Mouse (Mus musculus): Measurements from ENCODE around the gene Gramd1c. TPM values are rescaled to one million over a fixed set of nuclear protein-coding genes. Genes with fewer than 3 reads are reported as not detected.

Gramd1c gene
- polyA plus RNA-seq, 1 experiment from 2014 or later, result 7.8 TPM

DNA sequence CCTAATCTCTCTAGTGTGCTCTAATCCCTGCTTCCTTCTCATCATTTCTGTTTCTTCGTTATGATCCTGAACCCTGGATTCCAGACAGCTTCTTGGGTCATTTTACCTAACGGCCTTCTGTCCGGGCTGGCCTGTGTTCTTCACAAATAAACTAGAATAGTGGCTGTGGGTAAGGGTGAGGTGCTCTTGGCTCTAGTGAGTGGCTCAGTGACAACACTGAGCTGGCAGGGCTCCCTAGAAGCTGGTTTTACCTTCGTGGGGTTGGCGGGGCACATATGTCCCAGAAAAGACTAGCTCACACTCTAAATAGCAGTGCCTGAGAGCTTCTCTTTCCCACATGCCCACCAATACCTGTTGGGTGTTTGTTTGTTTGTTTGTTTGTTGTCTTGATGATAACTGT is 63.6 kb downstream of the Gramd1c start:
- Histone ChIP-seq H3K4me3 (ENCODE audit: low read length) (no peak overlapping the region), H3K27me3 (replicated peaks; ENCODE audit: control insufficient read depth, insufficient read depth, low read length) (no peaks in the 10 kb centered on the region), H3K36me3 (ENCODE audit: control insufficient read depth, insufficient read depth, low read length) (no peaks in the 10 kb centered on the region), H3K4me1 (ENCODE audit: control insufficient read depth, insufficient read depth, low read length) (no peaks in the 10 kb centered on the region), H3K9me3 (ENCODE audit: control insufficient read depth, low read length) (no peaks in the 10 kb centered on the region), H3K4me2 (ENCODE audit: low read depth, low read length) (no peak overlapping the region), H3K9ac (ENCODE audit: low read depth, low read length) (no peak overlapping the region), H3K27ac (ENCODE audit: low read length) (no peak overlapping the region)
- 87% methylated on average over 5 of the region's 5 CpGs for WGBS
- ATAC-seq, result no peak

DNA sequence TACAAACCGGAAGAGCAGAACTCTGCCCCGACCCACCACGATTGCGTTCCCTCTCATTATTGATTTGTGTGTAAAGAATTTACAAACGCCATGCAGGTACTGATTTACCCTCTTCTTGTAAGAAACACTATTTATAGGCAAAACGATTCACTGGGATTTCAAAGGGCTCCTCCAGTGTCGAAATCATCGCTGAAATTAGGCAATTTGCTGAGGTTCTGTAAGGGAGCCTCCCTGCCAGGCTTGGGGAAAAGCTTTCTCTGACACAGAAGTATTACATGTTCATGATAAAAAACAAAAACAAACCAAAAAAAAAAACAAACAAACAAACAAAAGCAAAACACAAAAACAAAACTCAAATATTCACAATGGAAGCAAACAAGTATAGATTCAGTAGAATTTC is 64.0 kb downstream of the Gramd1c start:
- Histone ChIP-seq H3K4me1 (ENCODE audit: control insufficient read depth, insufficient read depth, low read length) (no peaks in the 10 kb centered on the region), H3K4me2 (ENCODE audit: low read depth, low read length) (no peak overlapping the region), H3K27me3 (replicated peaks; ENCODE audit: control insufficient read depth, insufficient read depth, low read length) (no peaks in the 10 kb centered on the region), H3K4me3 (ENCODE audit: low read length) (no peak overlapping the region), H3K27ac (ENCODE audit: low read length) (no peak overlapping the region), H3K9ac (ENCODE audit: low read depth, low read length) (no peak overlapping the region), H3K36me3 (ENCODE audit: control insufficient read depth, insufficient read depth, low read length) (no peaks in the 10 kb centered on the region), H3K9me3 (ENCODE audit: control insufficient read depth, low read length) (no peaks in the 10 kb centered on the region)
- ATAC-seq, result no peak
- 80% methylated on average over 8 of the region's 8 CpGs for WGBS

DNA sequence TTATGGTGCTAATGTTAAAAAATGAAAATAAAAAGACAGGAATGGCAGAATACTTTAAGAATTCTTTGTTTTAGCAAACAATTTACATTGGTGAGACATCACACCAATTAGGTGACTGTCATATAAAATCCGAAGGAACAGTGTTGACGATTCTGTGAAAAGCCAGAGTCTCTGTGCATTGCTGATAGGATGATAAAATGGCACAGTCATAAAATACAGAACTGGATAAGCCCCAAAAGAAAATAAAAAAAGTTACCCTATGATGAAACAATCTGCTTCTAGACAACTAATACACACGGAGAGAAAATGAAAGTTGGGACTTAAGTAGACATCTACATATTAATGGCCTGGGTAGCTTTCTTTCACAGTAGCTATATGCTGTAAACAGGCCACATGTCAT is 68.5 kb downstream of the Gramd1c start:
- Histone ChIP-seq H3K4me3 (ENCODE audit: low read length) (no peak overlapping the region), H3K36me3 (ENCODE audit: control insufficient read depth, insufficient read depth, low read length) (no peaks in the 10 kb centered on the region), H3K4me2 (ENCODE audit: low read depth, low read length) (no peak overlapping the region), H3K27ac (ENCODE audit: low read length) (no peak overlapping the region), H3K27me3 (replicated peaks; ENCODE audit: control insufficient read depth, insufficient read depth, low read length) (no peaks in the 10 kb centered on the region), H3K4me1 (ENCODE audit: control insufficient read depth, insufficient read depth, low read length) (no peaks in the 10 kb centered on the region), H3K9ac (ENCODE audit: low read depth, low read length) (no peak overlapping the region), H3K9me3 (ENCODE audit: control insufficient read depth, low read length) (no peaks in the 10 kb centered on the region)
- 76% methylated on average over 3 of the region's 3 CpGs for WGBS
- ATAC-seq, result no peak

DNA sequence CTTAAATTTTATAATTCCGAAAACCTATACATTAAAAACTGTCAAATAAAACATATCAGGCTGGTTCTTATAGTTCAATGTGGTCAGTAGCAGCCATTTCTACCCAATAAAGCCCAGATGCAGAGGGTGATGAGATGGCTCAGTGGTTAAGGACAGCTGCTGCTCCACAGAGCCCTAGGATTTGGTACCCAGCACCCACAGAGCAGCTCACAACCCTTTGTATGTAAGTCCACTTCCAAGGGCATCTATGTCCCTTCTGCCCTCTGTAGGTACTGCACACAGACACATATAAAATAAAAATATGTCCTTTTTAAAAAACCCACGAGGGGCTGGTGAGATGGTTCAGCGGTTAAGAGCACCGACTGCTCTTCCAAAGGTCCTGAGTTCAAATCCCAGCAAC is 76.8 kb downstream of the Gramd1c start:
- H3K27ac ChIP-seq (ENCODE audit: low read length), result no peak overlapping the region
- WGBS, result 95% methylated on average over 4 of the region's 4 CpGs
- no peak overlapping the region for H3K9ac ChIP-seq (ENCODE audit: low read depth, low read length)
- H3K36me3 ChIP-seq (ENCODE audit: control insufficient read depth, insufficient read depth, low read length), result no peaks in the 10 kb centered on the region
- H3K27me3 ChIP-seq (replicated peaks; ENCODE audit: control insufficient read depth, insufficient read depth, low read length), result no peaks in the 10 kb centered on the region
- no peaks in the 10 kb centered on the region for H3K4me1 ChIP-seq (ENCODE audit: control insufficient read depth, insufficient read depth, low read length)
- H3K4me3 ChIP-seq (ENCODE audit: low read length), result no peak overlapping the region
- ATAC-seq, result no peak
- no peaks in the 10 kb centered on the region for H3K9me3 ChIP-seq (ENCODE audit: control insufficient read depth, low read length)
- H3K4me2 ChIP-seq (ENCODE audit: low read depth, low read length), result no peak overlapping the region

DNA sequence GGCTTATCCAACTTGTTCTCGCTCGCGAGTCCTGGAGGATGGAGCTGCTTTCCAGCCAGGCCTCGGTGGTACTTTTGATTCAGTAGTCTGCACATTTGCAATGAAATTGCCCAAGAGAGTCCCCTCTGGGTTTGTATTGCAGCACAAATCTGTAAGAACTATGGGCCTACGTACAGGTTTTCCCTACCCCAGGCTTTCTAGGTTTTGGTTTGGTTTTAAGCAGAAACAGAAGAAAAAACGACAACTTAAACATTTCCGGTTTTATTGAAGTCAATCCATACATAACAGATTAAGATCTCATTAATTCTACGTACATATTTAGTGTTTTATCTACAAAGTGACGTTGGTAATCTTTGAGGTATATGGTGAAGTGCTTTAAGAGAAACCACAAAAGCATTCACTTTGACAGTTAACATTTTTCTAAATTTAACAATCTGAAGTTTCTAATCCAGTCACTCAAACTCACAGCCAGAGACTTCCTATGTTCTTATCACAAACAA is 83.0 kb downstream of the Gramd1c start:
- Histone ChIP-seq H3K9ac (ENCODE audit: low read depth, low read length) (peak overlapping the region; percentile 76), H3K9me3 (ENCODE audit: control insufficient read depth, low read length) (no peaks in the 10 kb centered on the region), H3K4me2 (ENCODE audit: low read depth, low read length) (peak overlapping the region; percentile 97), H3K36me3 (ENCODE audit: control insufficient read depth, insufficient read depth, low read length) (no peaks in the 10 kb centered on the region), H3K4me1 (ENCODE audit: control insufficient read depth, insufficient read depth, low read length) (no peaks in the 10 kb centered on the region), H3K4me3 (ENCODE audit: low read length) (peak overlapping the region; percentile 79), H3K27me3 (replicated peaks; ENCODE audit: control insufficient read depth, insufficient read depth, low read length) (no peaks in the 10 kb centered on the region), H3K27ac (ENCODE audit: low read length) (no peak overlapping the region)
- no peak for ATAC-seq
- 29% methylated on average over 9 of the region's 9 CpGs for WGBS

DNA sequence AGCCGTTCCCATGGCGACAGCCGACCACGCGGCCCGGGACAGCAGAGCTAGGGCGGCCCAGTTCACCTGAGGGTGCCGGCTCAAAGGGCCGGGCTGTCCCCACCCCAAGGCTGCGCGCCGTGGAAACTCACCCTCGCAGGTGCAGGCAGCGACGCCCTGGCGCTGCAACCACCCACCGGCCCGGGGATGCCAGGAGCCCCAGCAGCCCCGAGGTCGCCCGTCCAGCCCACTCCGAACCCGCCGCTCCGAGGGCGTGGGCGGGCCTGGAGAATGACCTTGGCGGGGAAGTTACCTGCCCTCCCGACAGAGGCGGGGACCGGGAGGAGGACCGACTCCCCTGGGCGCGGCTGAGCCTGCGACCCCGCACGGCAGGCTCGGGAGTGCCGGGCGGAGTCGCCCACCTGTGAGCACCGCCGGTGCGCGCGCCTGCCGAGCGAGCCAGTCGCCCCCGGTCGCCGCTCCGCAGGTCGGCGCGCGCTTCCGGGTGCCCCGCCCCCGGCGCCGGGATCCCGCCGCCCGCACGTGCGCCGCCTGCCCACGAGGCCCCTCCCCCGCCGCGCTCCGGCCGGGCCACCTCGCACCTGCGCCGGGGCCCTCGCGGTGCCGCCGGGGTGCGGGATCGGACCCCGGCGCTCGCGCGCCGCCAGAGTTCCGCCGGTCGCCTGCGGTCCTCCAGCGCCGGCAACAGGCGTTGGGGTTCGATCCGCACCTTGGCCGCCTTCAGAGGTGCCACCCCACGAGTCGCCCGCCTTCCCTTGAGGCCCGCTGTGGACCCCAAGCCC is 83.6 kb downstream of the Gramd1c start, which contains the start of gene Zdhhc23:
Zdhhc23 (minus strand) TSS at position 464 of the 782 bp plus-strand sequence.
- peak within 1 kb of the TSS; percentile 97 for H3K4me2 ChIP-seq (ENCODE audit: low read depth, low read length)
- H3K9ac ChIP-seq (ENCODE audit: low read depth, low read length), result peak within 1 kb of the TSS; percentile 76
- peak; percentile 91 for ATAC-seq
- under 1% methylated on average over 69 of the region's 103 CpGs for WGBS
- no peaks in the 10 kb centered on the region for H3K4me1 ChIP-seq (ENCODE audit: control insufficient read depth, insufficient read depth, low read length)
- H3K36me3 ChIP-seq (ENCODE audit: control insufficient read depth, insufficient read depth, low read length), result no peaks in the 10 kb centered on the region
- no peaks in the 10 kb centered on the region for H3K9me3 ChIP-seq (ENCODE audit: control insufficient read depth, low read length)
- peak within 1 kb of the TSS; percentile 79 for H3K4me3 ChIP-seq (ENCODE audit: low read length)
- H3K27ac ChIP-seq (ENCODE audit: low read length), result no peak within 1 kb of the TSS
- H3K27me3 ChIP-seq (replicated peaks; ENCODE audit: control insufficient read depth, insufficient read depth, low read length), result no peaks in the 10 kb centered on the region

DNA sequence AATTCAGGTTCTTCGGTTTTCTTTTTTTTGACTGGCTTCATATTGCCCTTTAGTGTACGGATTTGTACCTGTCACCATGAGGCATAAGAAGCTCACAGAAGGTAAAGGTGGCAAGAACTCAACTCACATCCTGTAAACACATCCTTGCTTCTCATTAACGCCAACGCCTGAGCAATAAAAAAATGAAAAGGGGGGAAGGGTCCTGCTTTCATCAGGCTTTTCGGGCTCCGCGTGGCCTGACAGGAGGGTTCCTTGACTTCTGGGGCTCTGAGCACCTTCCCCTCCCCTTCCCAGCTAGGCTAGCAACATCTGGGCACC is 84.2 kb downstream of the Gramd1c start:
- peak overlapping the region; percentile 76 for H3K9ac ChIP-seq (ENCODE audit: low read depth, low read length)
- H3K27me3 ChIP-seq (replicated peaks; ENCODE audit: control insufficient read depth, insufficient read depth, low read length), result no peaks in the 10 kb centered on the region
- H3K4me1 ChIP-seq (ENCODE audit: control insufficient read depth, insufficient read depth, low read length), result no peaks in the 10 kb centered on the region
- no peaks in the 10 kb centered on the region for H3K9me3 ChIP-seq (ENCODE audit: control insufficient read depth, low read length)
- H3K4me2 ChIP-seq (ENCODE audit: low read depth, low read length), result peak overlapping the region; percentile 97
- peak; percentile 11 for ATAC-seq
- WGBS, result 17% methylated on average over 7 of the region's 7 CpGs
- no peaks in the 10 kb centered on the region for H3K36me3 ChIP-seq (ENCODE audit: control insufficient read depth, insufficient read depth, low read length)
- H3K27ac ChIP-seq (ENCODE audit: low read length), result no peak overlapping the region
- peak overlapping the region; percentile 79 for H3K4me3 ChIP-seq (ENCODE audit: low read length)

DNA sequence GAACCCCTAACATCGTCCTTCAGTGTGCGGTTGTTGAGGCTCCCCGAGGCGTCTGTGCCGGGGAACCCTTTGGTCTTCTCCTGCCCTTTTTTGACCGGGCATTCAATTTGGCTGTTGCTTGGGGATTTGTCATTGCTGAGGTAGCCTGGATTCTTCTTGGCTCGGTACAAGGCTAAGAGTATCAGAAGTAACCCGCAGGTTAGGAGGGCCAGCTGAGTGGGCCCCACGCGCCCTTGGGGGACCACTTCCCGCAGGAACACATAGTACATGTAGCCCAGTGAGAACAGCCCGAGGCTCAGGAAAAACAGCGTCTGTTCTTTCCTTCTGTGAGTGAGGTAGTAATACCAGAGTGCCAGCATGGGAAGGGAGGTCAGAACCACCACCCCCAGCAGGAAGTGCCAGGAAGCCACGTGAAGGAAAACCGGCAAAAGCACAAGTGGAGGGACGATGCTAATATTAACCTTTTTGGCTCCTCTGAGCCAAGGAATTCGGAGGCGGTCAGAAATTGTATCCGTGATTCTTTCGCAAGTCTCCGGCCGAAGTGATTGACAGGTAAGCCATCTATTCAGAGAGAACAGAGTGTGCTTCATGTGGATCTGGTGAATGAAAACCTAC is 89.4 kb downstream of the Gramd1c start:
- Histone ChIP-seq H3K4me2 (ENCODE audit: low read depth, low read length) (no peak overlapping the region), H3K9me3 (ENCODE audit: control insufficient read depth, low read length) (no peaks in the 10 kb centered on the region), H3K27ac (ENCODE audit: low read length) (no peak overlapping the region), H3K4me1 (ENCODE audit: control insufficient read depth, insufficient read depth, low read length) (no peaks in the 10 kb centered on the region), H3K36me3 (ENCODE audit: control insufficient read depth, insufficient read depth, low read length) (no peaks in the 10 kb centered on the region), H3K4me3 (ENCODE audit: low read length) (no peak overlapping the region), H3K9ac (ENCODE audit: low read depth, low read length) (no peak overlapping the region), H3K27me3 (replicated peaks; ENCODE audit: control insufficient read depth, insufficient read depth, low read length) (no peaks in the 10 kb centered on the region)
- WGBS, result 82% methylated on average over 22 of the region's 22 CpGs
- no peak for ATAC-seq

DNA sequence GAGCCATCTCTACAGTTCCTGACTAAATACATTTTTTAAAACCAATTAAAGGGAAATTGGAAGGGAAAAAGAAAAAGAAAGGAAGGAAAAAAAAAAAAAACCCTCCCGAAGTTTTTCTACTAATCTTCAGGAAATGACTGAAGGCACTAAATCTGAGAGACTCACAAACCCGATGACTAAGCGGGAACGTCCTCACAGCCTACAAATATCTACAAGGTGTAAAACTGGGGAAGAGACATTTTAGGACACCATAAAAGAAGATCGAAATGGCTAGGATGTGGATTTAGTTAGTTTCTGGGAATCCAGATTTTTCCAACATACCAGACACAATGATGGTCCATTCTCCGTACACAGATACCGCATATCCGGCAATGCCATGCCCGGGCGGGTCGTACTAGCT is 90.0 kb downstream of the Gramd1c start:
- no peaks in the 10 kb centered on the region for H3K27me3 ChIP-seq (replicated peaks; ENCODE audit: control insufficient read depth, insufficient read depth, low read length)
- H3K4me1 ChIP-seq (ENCODE audit: control insufficient read depth, insufficient read depth, low read length), result no peaks in the 10 kb centered on the region
- H3K9me3 ChIP-seq (ENCODE audit: control insufficient read depth, low read length), result no peaks in the 10 kb centered on the region
- no peak overlapping the region for H3K4me3 ChIP-seq (ENCODE audit: low read length)
- H3K4me2 ChIP-seq (ENCODE audit: low read depth, low read length), result no peak overlapping the region
- no peak for ATAC-seq
- H3K36me3 ChIP-seq (ENCODE audit: control insufficient read depth, insufficient read depth, low read length), result no peaks in the 10 kb centered on the region
- no peak overlapping the region for H3K9ac ChIP-seq (ENCODE audit: low read depth, low read length)
- H3K27ac ChIP-seq (ENCODE audit: low read length), result no peak overlapping the region
- 90% methylated on average over 11 of the region's 11 CpGs for WGBS
